In the genomic region with DNA sequence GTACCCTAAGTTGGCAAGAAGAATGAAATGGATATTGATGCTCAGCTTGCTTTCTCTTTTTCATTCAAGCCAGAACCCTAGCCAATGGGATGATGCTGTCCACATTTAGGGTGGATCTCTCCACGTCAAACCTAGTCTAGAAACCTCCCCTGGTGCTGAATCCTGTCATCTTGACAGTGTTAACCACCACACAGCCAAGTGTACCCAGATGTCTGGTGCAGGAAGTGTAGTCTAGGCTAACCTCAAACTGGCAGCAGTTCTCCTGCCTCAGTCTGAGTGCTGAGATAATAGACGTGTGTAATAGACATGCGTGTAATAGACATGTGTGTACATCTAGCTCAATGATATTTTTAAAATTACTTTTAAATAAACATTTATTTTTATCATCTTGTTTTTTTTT, we compare ENCODE assay signal across 10 mouse cellular contexts.
"Had no signal": no experiment of that assay in that cellular context is flagged by ENCODE, and none has a peak within 500 bp of the region (broad histone marks: within the 10 kb centered on the region; RNA-seq: fewer than 3 reads in every experiment).

No protein-coding gene starts in this region.

- DNase-seq: kidney, adult 2 months; kidney, postnatal 25 days; layer of hippocampus, adult 9-11 months; layer of hippocampus, postnatal 36 days; liver; liver, embryonic 13.5 days; liver, postnatal 0 days; lung, postnatal 14 days; midbrain, embryonic 14.5 days had no signal

- ATAC-seq: intestine, embryonic 16.5 days; liver, postnatal 0 days had no signal
